Mouse (Mus musculus) frontal cortex, postnatal 36 days (tissue): Measurements from ENCODE around the gene Osbpl10.
A peak's percentile ranks its signal among the peaks of the same experiment; 100 is the strongest.
"Not testable (repeated sequence)": the region's sequence is repeated elsewhere in the genome, so short reads cannot be mapped to it uniquely, and the experiment has no call there.

Source experiments
- DNase-seq, 2 experiments: peaks; one replicate each; pipeline ENCODE4 v3.0.0; 2022; ENCODE audit warnings: low spot score in 2 of 2

Osbpl10 gene

DNA sequence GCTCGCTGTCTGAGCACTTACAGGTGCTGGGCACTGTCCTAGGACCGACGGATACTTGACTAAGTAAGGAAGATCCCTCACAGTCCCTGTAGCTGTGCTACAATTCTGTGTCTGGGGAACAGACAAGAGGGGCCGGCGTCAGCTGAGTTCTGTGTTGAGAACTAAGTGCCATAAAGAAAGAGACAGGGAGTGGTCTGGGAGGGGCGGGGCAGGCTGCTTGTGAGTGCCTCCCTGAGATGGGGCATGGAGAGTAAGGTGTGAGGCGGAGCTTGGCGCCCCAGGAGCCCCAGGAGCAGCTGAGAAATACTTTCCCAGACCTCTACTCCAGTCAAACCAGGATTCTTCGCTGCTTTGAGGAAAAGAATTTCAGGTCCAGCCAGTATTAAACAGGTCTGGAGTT lies 239.6 kb downstream of the Osbpl10 start:
- no peak for DNase-seq

DNA sequence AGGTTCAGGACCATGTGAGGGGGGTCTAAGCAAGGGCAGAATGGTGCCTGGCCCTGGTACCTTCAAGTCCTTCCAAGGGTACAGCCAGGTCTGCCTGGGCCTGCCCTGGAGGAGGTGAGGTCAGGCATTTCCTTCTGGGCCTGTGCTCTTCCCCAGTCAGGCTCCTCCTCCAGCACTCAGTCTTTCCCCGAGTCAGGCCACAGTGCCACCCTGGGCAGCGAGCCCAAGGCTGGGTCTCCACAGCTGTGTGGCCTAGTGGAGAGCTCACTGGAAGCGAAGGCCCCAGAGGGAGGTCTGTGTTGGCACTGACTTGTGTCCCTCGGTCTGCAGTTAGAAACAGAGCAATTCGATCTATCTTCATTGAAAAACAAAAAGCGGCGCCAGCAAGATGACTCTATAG lies 242.1 kb downstream of the Osbpl10 start:
- DNase-seq, result no peak

DNA sequence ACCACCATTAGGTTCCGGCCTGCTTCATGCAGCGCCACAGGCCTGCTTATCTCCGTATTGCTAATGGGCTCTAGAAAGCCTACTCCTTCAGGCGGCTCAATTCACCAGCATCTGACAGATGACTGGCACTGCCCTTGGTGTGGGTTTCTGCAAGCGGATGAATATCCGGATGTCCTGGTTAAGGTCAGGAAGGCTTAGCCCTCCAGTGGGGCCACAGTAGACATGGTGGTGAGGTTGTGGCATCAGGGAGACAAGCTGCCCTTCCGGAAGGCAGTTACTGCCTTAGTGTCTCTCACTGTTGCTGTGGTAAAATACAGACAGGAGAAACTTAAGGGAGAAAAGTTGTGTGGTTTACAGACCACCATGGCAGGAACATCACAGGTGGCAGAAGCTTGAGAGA lies 242.9 kb downstream of the Osbpl10 start:
- no peak for DNase-seq

DNA sequence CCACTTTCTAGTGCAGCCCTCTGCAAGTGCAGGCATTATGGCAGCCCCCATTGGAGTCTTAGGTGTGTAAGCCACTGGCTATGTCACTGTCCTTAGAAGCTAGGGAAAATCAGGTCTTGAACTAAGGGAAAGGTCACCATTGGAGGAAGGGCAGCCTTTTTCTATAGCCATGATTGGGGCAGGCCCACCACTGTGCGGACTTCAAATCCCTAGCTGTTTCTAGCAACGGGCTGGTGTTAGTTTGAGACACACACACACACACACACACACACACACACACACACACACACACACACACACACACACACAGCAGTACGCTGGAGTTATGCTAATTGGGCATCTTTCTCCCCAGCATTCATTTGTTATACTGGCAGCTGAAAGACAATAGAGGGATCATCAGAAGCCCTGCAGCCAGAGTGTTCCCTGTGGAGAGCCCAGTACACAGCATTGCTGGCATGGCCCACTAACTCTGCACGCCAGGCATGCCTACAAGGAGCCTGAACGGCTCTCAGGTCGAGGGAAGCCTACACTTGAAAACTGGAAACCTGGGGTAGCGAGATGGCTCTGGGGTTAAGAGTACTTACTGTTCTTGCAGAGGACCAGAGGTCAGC lies 246.5 kb downstream of the Osbpl10 start:
- DNase-seq, result no peak

DNA sequence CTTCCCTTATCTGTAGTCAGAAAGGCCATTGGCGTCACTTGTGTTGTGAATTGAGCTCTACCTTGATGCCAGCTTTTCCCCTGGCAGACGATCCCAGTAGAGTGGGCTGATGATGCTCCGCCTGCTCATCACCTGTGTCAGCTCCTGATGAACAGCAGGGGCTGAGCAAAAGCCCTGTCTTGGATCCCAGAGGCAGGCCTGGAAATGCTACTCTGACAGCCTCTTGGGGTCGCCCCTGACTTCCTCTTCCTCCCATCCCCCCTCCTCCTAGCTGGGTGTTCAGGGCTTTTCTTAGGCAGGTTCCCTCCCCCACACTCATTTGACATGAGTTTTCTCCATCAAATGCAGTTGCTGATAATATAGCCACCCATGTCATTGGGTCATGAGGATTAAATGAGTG lies 250.8 kb downstream of the Osbpl10 start:
- no peak for DNase-seq

DNA sequence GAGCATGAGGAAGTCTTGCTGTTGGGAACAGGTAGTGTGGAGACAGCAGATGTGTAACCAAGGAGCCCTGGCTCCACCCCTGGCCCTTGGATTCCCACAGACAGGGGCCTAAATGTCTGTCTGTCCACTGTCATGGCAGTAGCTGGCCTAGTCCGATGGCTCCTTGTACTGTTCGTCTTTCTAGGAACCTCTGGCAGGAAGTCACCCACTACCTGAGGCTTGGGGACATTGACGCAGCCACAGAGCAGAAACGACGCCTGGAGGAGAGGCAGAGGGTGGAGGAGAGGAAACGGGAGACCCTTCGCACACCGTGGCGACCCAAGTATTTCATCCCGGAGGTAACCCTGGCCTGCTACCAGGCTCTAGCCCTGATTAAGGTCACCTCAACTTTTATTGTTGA lies 251.3 kb downstream of the Osbpl10 start:
- DNase-seq, result no peak

DNA sequence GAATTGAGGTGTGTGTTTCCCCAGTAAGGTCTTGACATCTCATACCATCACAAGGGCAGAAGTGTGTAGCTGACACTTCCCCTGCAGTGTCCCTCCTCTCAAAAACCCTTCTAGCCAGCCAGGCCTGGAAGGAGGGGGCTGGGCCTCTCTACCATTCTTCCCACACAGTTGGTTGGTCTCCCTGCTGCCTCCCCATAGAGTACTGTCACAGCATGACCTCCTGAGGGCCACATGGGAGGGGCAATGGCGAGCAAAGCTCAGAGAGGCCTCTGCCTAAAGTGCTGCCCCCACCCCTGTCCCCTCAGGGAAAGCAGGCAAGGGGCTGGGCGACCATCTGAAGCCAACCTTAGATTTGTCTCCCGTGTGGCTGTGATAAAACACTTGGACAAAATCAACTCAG lies 251.8 kb downstream of the Osbpl10 start:
- no peak for DNase-seq

DNA sequence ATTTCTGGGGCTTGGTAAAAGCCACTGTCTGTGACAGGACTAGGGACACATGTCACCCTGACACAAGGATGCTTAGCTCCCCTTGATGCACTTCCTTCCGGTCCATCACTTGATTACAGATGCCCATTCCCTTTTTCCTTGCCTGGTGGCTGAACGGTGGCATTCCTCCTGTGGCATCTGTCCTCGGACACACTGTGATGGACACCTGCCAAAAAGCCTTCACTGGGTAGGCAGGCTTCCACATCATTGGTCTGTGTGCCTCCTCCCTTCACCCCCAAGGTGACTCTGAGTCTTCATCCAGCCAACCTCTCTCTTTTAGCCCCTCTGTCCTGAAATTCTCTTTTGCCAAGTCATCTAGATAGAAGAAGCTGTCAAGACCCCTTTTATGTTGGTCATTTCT lies 253.1 kb downstream of the Osbpl10 start:
- no peak for DNase-seq

DNA sequence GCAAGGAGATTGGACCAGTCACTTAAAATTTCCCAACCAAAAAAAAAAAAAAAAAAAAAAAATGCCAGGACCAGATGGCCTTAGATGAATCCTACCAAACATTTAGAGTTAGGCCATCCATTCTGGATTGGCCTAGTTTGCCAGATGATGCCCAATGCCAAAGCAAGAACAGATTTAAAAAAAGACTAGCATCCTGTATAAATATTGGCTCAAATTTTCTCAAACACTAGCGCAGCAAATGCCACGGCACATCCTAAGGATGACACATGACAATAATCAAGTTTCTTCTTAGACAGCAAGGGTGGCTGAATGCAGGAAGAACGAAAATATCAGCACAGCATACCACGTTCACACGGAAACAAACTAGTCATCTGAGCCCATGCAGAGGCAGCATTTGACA lies 255.4 kb downstream of the Osbpl10 start:
- DNase-seq, result peak; percentile 33 to 40

DNA sequence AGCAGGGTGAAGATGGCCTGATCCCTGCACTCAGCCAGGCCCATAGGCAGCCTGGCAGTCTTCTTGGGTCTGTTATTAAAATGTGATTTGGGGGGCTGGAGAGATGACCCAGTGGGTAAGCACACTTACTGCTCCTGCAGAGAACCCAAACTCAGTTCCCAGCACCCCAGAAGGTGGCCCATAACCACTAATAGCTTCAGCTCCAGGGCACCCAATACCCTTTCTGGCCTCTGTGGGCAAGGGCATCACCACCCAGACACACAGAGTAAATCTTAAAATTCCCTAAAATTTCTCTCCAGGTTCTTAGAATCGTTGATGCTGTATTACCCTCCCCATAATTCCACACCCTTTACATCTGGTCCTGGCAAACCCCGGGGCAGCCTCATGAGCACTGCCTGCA lies 256.2 kb downstream of the Osbpl10 start:
- no peak for DNase-seq

DNA sequence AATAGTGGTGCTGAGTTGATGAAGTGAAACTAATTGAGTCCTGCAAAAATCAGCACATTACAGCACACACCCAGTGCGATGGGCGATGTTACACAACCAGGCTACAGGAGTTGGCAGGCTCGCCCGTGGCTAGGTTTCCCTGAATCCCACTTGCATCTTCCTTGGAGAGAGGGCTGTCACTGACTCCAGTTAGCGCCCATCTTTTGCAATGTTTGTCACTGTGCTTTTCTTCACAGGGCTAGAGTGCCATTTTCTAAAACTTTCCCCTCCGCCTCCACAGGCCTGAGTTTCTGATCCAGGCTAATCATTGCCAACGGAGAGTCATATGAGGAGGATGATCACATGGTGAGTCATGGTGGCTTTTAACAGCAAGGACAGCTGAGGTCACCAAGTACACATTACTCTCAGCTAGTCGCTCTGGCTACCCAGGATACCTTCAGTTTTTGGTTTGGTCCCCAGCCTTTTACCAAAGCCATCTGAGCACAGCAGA lies 258.0 kb downstream of the Osbpl10 start:
- DNase-seq, result peak in 1 of 2 experiments; percentile 33

DNA sequence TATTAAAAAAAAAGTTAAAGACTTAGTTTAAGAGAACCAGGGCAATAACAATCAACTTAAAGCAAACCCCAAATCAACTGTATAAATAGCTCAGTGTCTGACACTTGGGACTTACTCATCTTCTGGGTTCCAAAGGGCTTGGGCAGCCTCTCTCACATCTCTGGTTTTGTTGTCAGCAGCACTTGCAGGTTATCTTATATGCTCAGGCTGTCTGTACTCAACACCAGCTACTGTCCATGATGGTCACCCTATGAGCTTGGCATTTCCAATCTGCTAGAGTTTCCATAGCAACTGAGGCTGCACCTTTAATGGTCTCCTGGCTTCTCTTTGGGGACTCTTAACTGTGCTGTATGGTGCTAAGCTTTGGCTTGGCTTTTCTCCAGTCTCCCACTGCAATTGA lies 259.6 kb downstream of the Osbpl10 start:
- DNase-seq, result no peak

DNA sequence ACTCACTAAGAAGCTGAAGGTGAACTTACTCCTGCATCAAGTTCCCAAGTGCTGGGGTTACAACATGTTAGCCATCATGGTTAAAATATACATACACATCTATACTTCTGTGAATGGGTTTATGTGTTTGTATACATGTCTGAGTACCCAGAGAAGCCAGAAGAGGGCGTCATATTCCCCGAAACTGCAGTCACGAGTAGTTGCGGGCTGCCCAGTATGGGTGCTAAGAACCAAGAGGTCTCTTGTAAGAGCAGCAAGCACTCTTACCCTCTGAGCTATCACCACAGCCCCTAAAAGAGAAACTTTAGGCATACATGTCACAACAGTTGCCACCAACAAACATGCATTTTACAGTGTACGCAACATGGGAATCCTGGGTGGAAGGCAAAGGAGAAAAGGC lies 261.5 kb downstream of the Osbpl10 start:
- no peak for DNase-seq

DNA sequence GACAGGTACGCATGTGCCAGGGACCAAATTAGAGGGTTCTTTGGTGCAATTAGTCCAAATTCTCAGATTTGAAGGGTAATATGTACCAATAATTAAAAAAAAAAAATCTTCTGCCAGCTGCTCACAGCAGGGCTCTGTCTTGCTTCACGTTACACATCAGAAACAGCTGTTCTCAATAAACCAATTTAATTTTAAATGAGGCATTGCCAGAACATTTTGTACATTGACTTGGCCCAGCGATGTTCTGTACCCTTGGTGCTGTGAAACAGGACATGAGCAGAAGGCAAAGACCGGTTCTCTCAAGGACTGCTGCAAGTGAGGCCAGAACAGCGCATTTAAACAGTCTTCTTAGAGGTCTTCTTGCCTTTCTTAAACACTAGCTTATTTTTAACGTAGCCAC lies 265.3 kb downstream of the Osbpl10 start:
- DNase-seq, result no peak

DNA sequence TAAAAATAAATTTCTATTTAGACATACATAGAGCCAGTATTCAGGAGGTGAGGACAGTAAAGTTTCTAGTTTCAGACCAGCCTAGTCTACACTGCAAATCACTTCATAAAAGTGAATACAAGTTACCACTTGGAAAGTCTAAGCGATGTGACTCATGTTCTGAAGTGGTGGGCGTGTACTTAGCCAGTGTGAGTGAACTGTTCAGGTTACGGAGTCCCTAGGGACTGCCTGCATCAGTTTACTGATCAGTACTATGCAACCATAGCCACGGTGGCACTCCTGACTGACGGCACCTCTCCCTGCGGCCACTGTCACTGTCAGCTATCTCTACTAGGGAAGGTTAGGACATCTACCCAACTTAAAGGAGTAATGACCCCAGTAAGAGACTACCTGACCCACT lies 266.7 kb downstream of the Osbpl10 start:
- DNase-seq, result peak in 1 of 2 experiments; percentile 39

DNA sequence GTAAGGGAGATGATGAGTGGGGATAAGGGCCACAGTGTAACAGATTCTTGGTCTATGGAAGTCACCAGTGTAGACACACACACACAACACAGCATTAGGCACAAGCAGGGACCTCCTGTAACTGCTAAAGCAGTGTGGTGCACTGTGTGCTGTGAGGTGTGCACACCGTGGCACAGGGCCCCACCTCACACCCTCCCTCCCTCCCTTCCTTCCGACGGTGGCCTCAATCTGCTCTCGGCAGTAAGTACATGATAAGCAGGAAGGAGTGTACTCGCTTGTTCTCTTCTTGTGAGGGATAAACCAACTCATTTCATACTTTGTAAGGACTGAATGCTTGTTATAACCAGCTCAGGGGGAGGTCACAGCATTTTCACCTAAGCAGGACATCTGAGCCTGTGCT lies 270.8 kb downstream of the Osbpl10 start:
- no peak for DNase-seq

DNA sequence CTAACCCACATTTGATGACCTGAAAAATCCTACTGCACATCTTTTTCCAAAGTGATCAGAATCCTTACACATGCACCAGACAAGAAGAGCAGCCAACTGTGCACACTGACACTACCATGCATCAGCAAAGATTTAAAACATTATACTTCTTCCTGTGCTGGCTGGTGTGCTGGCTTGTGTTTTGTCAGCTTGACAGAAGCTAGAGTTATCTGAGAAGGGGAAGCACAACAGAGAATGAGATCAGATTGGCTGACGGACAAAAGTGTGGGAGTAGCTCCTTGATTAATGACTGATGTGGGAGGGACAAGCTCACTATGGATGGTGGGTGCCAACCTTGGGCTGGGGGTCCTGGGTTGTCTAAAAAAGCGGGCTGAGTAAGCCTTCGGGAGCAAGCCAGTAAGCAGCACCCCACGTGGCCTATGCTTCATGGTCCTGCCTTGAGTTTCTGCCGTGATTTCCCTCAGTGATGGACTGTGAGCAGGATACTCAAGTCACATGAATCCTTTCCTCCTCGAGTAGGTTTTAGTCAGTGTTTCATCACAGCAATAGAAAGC lies 279.4 kb downstream of the Osbpl10 start:
- no peak for DNase-seq

DNA sequence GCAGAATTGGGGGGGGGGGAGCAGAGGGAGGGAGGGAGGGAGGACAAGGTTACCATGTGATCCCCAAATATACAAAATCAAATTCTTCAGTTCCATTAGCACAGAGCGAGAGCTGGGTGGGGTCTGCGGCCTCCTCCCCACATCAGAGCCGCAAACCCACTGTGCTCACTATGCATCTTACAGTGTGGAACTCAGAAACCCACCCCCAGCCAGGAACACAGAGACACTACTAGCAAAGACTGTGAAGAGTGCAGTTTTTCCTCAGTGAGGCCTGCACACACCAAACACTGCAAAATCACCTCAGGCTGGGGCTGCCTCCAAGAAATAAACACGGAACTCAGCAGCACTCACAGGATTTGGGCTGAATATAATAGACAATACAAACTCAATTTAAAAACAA lies 281.5 kb downstream of the Osbpl10 start:
- no peak for DNase-seq

DNA sequence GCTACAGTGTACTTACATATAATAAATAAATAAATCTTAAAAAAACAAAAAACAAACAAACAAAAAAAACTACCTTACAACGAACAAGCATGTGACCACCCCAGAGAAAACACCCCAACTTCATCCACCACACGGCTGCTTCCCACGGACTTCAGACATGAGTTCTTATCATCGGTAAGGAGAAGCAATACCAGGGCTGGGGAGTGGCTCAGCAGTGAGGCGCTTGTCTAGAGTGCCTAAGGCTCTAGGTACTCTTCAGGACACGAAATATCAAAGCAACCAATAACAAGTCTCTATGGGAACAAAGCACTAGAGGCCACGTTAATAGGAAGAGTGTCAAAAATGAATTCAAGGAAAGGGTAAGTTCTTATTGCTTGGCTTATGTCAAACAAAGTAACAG lies 282.1 kb downstream of the Osbpl10 start:
- no peak for DNase-seq

DNA sequence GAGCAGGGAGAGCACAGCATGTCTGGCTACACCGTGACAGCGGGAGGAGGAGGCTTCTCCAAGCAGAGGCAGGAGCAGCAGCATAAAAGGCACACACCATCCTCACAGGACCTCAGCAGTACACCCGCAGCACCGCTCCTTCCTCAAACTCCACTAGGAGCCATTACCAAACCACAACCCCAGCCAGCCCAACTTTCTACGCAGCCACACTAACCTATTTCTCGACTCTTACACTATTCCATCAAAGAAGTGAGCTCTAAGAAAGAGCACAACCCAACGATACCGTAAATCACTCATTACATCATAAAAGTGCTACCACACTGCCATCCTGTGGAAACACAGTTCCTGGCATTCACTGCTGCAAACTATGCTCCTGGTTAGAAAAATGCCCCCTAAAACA lies 283.1 kb downstream of the Osbpl10 start:
- DNase-seq, result peak; percentile 38 to 73

DNA sequence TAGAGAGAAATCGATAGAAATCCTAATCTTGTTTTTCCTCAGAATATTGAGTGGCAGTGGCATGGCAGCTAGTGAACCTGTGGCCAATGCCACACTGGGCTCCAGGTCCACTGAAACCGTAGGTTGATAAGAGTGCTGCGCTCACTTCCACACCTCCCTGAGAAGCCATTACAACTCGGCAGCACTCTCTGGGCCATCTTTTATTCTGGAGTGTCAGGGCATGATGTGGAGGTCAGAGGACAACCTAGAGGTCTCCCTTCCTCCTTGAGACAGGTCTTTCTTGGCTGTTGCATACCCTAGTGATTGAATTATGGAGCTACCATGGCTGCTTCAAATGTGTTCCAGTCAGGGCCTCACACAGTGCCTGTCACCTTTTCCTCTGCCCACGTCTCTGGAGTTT lies 283.5 kb downstream of the Osbpl10 start:
- DNase-seq, result no peak

DNA sequence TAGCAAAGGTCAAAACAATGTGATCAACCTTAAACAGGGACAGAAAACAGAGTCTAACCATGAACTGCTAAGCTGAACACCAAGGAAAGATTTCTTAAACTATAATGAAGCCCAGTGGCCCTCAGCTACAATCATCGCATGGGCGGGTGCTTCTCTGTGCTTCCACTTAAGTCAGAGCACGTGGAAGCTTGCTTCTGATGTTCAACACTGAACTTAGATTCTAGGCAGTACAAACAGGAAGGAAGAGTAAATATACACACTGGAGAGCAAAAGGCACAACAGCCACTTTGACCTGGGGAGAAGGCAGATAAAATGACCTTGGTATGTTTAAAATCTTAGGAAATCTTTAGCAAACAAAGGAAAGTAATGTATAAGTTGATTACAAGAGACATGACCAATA lies 293.2 kb downstream of the Osbpl10 start:
- no peak for DNase-seq

DNA sequence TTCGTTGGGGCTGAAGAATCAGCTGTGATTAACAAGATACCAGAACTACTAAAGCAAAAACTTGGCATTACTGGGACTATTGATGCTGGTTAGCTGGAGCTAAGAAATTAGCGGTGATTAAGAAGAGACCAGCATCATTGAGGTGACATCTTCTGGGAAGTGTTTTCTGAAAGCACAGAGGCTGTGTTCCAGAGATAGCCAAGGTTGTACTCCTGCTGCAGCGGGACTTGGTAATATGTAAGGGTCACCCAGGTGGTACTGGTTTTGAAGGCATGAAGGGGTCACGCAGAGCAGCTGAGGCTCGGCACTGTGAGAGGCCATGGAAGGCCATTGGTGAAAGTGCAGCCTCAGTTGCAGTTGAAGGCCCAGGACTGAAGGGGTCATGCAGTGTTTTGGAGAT lies 294.1 kb downstream of the Osbpl10 start:
- not testable (repeated sequence) for DNase-seq

DNA sequence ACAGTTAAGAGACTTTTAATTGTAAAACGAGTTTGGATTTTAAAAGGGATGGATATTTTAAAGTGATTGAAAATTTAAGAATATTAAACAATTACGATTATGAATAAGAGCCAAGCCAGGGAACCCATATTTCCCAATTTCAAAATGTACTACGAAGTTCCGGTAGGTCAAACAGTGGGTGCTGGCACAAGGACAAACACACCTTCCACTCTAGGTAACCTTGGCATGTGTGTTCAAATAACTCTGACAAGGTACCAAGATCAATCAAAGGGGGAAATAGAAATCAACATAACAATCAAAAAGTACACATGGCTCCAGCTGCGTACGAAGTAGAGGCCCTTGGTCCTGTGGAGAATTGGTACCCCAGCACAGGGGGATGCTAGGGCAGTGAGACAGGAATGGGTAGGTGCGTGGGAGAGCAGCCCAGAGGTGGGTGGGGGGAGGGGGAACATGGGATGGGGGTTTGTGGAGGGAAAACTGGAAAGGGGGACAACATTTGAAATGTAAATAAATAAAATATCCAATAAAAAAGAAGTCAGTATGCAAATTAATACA lies 294.8 kb downstream of the Osbpl10 start:
- no peak for DNase-seq
